Mouse (Mus musculus) C3H10T1/2 (cell line): Measurements from ENCODE around the gene Nwd1. TPM values are rescaled to one million over a fixed set of nuclear protein-coding genes. Genes with fewer than 3 reads are reported as not detected.

Source experiments
- polyA plus RNA-seq, 2 experiments: library from polyadenylated mRNA; unstranded; fragments of >200 nt; fragmentation: generic; extraction: Trizol; gene quantifications; one replicate each; pipeline ENCODE4 v1.2.1; 2012; ENCODE audit warnings: missing spikeins in 2 of 2

Gene Nwd1
- polyA plus RNA-seq, result under 1 TPM; 0.04 to 0.13 TPM

GRCm38 (mm10) chr8:72646060-72646767, at the start of gene Nwd1:
TSS of gene Nwd1 (plus strand) at chr8:72646711.

DNA sequence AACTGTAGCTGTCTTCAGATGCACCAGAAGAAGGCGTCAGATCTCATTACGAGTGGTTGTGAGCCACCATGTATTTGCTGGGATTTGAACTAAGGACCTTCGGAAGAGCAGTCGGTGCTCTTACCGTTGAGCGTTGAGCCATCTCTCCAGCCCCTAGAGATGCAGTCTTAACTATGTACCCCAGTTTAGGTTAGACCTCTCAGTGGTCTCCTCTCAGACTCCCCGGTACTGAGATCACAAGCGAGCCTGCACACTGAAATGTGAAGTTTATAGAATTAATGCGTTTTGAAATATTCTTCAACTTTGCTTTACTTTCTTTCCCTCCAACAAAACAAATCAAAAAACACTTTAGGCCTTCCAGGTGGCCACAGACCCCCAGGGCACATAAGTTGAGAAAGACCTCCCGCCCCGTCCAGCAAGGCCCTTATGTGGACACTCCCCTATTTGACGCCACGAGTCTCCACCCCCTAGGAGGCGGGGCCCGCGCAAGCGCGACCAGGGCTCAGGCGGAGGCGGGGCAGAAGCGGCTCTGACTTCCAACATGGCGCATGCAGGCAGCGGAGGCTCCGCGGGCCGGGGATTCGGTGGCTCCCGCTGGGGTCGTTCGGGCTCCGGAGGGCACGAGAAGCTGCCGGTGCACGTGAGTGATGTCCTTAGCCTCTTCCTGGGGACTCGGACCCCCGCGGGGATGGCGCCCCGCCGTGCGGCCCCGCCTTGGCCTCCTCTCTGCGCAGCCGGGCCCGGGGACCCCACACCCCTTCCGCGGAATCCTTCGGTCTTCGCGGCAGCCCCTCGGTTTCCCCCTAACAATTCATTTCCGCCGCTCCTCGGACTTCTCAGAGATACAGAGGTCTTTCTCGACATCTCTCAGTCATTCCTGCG, 76.5 kb downstream of the Nwd1 start, which contains the start of gene Sin3b:
Gene Sin3b (plus strand): TSS at position 517 of the 882 bp plus-strand sequence.

DNA sequence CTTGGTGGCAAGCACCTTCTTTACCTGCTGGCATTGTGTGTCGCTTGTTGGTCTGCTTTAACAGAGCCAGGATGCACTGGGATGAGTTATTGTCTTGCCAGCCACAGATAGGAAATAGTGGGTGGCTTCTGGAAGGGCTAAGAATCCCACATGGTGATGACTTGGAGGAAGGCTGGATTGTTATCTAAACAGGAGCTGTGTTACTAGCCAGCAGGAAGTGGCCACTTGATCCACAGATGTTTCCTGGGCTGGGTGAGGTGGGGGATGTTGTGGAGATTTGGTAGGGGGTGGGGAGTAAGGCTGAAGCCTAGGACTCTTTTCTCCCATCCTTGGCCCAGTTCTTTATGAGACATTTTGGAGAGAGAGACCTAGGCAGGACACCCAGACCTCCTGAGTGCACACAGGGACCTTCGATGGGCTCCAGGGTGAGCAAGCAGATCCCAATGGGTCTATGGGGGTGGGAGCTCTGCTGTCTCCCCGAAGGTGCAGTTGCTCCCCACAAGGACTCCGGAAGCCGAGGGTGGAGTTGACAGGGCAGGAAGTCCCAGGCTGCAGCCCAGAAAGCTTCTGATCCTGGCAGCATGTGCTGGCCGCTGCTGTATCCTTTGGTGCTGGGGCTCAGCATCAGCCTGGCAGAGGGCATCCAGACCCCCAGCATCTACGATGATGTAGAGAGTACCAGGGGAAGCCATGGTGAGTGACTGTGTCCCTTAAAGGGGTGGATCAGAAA, 115.0 kb downstream of the Nwd1 start, which contains the start of gene F2rl3:
Gene F2rl3 (plus strand): TSS at position 559 of the 730 bp plus-strand sequence.

Other genes with a start within 250 kb of the Nwd1 start
- 10 to 100 TPM in 1 of 2 experiments, 1 to 10 TPM in 1; 9.0 to 33.7 TPM for gene Eps15l1, start 225.3 kb upstream of the Nwd1 start, polyA plus RNA-seq
- under 1 TPM; 0.76 to 0.90 TPM for gene Calr3, start 202.8 kb upstream of the Nwd1 start, polyA plus RNA-seq
- 10 to 100 TPM in 1 of 2 experiments, 1 to 10 TPM in 1; 4.3 to 10.3 TPM for gene 1700030K09Rik, start 202.8 kb upstream of the Nwd1 start, polyA plus RNA-seq
- 10 to 100 TPM; 24.1 to 46.8 TPM for gene Cherp, start 171.5 kb upstream of the Nwd1 start, polyA plus RNA-seq
- gene Slc35e1, start 154.1 kb upstream of the Nwd1 start, polyA plus RNA-seq, result 10 to 100 TPM; 10.6 to 19.4 TPM
- gene Med26, start 98.4 kb upstream of the Nwd1 start, polyA plus RNA-seq, result 1 to 10 TPM; 3.9 to 8.5 TPM
- gene Smim7, start 75.6 kb upstream of the Nwd1 start, polyA plus RNA-seq, result 10 to 100 TPM; 31.0 to 69.0 TPM
- gene Tmem38a, start 74.7 kb upstream of the Nwd1 start, polyA plus RNA-seq, result 10 to 100 TPM in 1 of 2 experiments, 1 to 10 TPM in 1; 7.9 to 15.7 TPM
- gene Sin3b, start 76.6 kb downstream of the Nwd1 start, polyA plus RNA-seq, result 100 to 1,000 TPM; 136 to 138 TPM
- under 1 TPM; 0.05 to 0.65 TPM for gene F2rl3, start 115.2 kb downstream of the Nwd1 start, polyA plus RNA-seq